In the genomic region with DNA sequence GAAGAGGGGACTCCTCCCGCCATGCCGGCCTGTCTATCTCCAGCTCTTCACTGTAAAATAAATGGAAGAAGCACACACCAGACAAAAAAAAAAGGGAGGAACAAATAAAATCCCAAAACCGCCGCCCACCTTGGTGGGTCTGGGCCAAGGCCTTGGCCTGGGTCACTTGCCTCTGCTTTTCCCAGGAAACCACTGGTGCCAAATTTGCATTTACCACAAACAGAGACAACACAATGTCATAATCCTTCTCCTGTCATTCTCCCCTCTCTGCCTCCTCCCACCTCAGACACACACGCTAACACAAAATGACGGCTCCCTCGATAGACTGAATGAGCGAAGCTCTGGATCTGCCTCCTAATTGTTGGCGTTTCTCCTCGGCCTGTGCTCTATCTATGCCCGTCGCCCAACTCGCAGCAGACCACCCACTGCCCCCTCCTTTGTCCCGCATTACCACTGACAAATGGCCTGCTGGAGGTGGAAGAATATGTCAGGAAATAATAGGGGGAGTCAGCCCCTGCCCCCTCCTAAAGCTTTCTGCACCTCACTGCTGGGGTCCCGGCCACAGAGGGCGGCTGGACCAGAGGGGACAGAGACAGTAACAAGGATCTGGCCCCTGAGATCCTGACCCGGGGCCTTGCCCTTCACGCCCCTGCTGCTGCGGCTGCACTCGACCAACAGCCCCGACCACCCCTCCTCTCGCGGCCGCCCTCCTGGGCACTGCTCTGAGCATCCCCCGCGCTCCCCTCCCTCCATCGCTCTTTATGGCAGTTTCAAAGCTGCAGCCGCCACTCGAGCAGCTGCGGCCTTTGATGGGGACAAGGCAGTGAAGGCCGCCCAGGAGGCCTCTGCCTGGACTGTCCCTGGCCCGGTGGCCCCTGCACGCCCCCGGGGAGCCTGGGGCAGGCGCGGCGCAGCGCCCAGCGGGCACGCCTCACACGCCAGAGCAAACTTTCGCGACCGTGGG, we compare ENCODE assay signal across 8 mouse cellular contexts.
DNase-seq lines count a peak whose midpoint lies in the region; ATAC-seq and TF ChIP-seq lines count a peak whose summit lies in the region.

No protein-coding gene starts in this region.

- intact Hi-C loops in left cerebral cortex, adult 2 months (cut with DNase I) = no loop called here
- intact Hi-C loops in left cerebral cortex, postnatal 36 days (cut with DNase I) = no loop called here

- no peak for TF ChIP-seq CTCF in left cerebral cortex, adult 2 months (IDR thresholded peaks at IDR 0.05)
- TF ChIP-seq CTCF in hindbrain, postnatal 0 days (IDR thresholded peaks at IDR 0.05; ENCODE audit: low read depth) = no peak

- WGBS in embryonic facial prominence, embryonic 14.5 days = 22% methylated on average over 34 of the region's 44 CpGs
- WGBS in hindbrain, postnatal 0 days = 13% methylated on average over 34 of the region's 44 CpGs
- 4% methylated on average over 41 of the region's 44 CpGs for WGBS in neural tube, embryonic 11.5 days

- H3K27ac ChIP-seq in left cerebral cortex, adult 2 months = peak overlapping the region; percentile 73
- no peak overlapping the region for H3K27ac ChIP-seq in embryonic facial prominence, embryonic 14.5 days (replicated peaks; ENCODE audit: low read depth, low read length)
- H3K27ac ChIP-seq in hindbrain, postnatal 0 days = peak overlapping the region; percentile 32; the same call in 1 of the 2 replicates
- peak overlapping the region; percentile 74 for H3K27ac ChIP-seq in neural tube, embryonic 11.5 days (ENCODE audit: low read depth, low read length)

- H3K36me3 ChIP-seq in embryonic facial prominence, embryonic 14.5 days (ENCODE audit: control insufficient read depth, insufficient read depth, low read length) = no peaks in the 10 kb centered on the region
- H3K36me3 ChIP-seq in hindbrain, postnatal 0 days (ENCODE audit: insufficient read depth, low read length) = no peaks in the 10 kb centered on the region
- no peaks in the 10 kb centered on the region for H3K36me3 ChIP-seq in neural tube, embryonic 11.5 days (ENCODE audit: control insufficient read depth, insufficient read depth, low read length)

- peak overlapping the region; percentile 55 for H3K4me2 ChIP-seq in embryonic facial prominence, embryonic 14.5 days (ENCODE audit: low read depth, low read length)
- H3K4me2 ChIP-seq in hindbrain, postnatal 0 days (ENCODE audit: low read depth, low read length) = peak overlapping the region; percentile 66
- peak overlapping the region; percentile 70 for H3K4me2 ChIP-seq in neural tube, embryonic 11.5 days (ENCODE audit: low read depth)

- no peaks in the 10 kb centered on the region for H3K9me3 ChIP-seq in embryonic facial prominence, embryonic 14.5 days (ENCODE audit: control insufficient read depth, low read length)
- H3K9me3 ChIP-seq in hindbrain, postnatal 0 days (ENCODE audit: low read length) = no peaks in the 10 kb centered on the region
- no peaks in the 10 kb centered on the region for H3K9me3 ChIP-seq in neural tube, embryonic 11.5 days (ENCODE audit: control insufficient read depth, low read length)

- no peak for DNase-seq in left cerebral cortex, adult 2 months (ENCODE audit: extremely low spot score in 1 of 2, low spot score in 2 of 2)
- DNase-seq in left cerebral cortex, postnatal 36 days (ENCODE audit: low spot score in 2 of 2) = no peak
- no peak for DNase-seq in embryonic facial prominence, embryonic 14.5 days (ENCODE audit: low spot score)
- peak; percentile 51 for DNase-seq in hindbrain, postnatal 0 days (ENCODE audit: low spot score)
- DNase-seq in neural tube, embryonic 11.5 days (ENCODE audit: low spot score) = peak; percentile 80
- no peak for DNase-seq in gastrocnemius, adult 8-10 months (ENCODE audit: low spot score in 2 of 2)
- DNase-seq in layer of hippocampus, adult 11-12 months (ENCODE audit: low spot score) = no peak
- no peak for DNase-seq in urinary bladder, adult 18-20 months (ENCODE audit: low spot score in 2 of 2)

- ATAC-seq in embryonic facial prominence, embryonic 14.5 days (ENCODE audit: low read depth) = peak; percentile 50; the same call in 1 of the 2 replicates
- ATAC-seq in hindbrain, postnatal 0 days = peak; percentile 43
- ATAC-seq in neural tube, embryonic 11.5 days (ENCODE audit: insufficient read depth, low FRiP score, low TSS enrichment) = peak; percentile 87

- peak overlapping the region; percentile 52 for H3K4me3 ChIP-seq in left cerebral cortex, adult 2 months
- H3K4me3 ChIP-seq in embryonic facial prominence, embryonic 14.5 days (ENCODE audit: low read depth, low read length) = peak overlapping the region; percentile 28
- peak overlapping the region; percentile 36 for H3K4me3 ChIP-seq in hindbrain, postnatal 0 days (ENCODE audit: low read length)
- H3K4me3 ChIP-seq in neural tube, embryonic 11.5 days (ENCODE audit: low read depth, low read length) = peak overlapping the region; percentile 30

- peaks cover 34% of the 10 kb centered on the region for H3K4me1 ChIP-seq in embryonic facial prominence, embryonic 14.5 days (ENCODE audit: control insufficient read depth, insufficient read depth, low read length)
- peaks cover 19% of the 10 kb centered on the region for H3K4me1 ChIP-seq in hindbrain, postnatal 0 days (ENCODE audit: insufficient read depth, low read length)
- peaks cover 25% of the 10 kb centered on the region for H3K4me1 ChIP-seq in neural tube, embryonic 11.5 days (ENCODE audit: control insufficient read depth, insufficient read depth, low read length)

- peaks cover 11% of the 10 kb centered on the region; the same call in 1 of the 2 replicates for H3K27me3 ChIP-seq in embryonic facial prominence, embryonic 14.5 days (replicated peaks; ENCODE audit: control insufficient read depth, insufficient read depth, low read length)
- H3K27me3 ChIP-seq in hindbrain, postnatal 0 days (ENCODE audit: insufficient read depth, low read length) = no peaks in the 10 kb centered on the region
- peaks cover 15% of the 10 kb centered on the region; the same call in 1 of the 2 replicates for H3K27me3 ChIP-seq in neural tube, embryonic 11.5 days (ENCODE audit: control insufficient read depth, insufficient read depth, low read length)

- H3K9ac ChIP-seq in embryonic facial prominence, embryonic 14.5 days (ENCODE audit: low read depth, low read length) = peak overlapping the region; percentile 47
- peak overlapping the region; percentile 56 for H3K9ac ChIP-seq in hindbrain, postnatal 0 days (replicated peaks; ENCODE audit: low read length)
- H3K9ac ChIP-seq in neural tube, embryonic 11.5 days (ENCODE audit: low read length) = peak overlapping the region; percentile 54

Comparison
In these comparisons a context has a peak if more than half of its experiments do, and no peak if none do; other contexts are left out.
1. DNase-seq: peak in hindbrain, postnatal 0 days (single experiment) and neural tube, embryonic 11.5 days (single experiment); none in left cerebral cortex, adult 2 months (0 of 2), left cerebral cortex, postnatal 36 days (0 of 2), embryonic facial prominence, embryonic 14.5 days (single experiment), gastrocnemius, adult 8-10 months (0 of 2), layer of hippocampus, adult 11-12 months (single experiment) and urinary bladder, adult 18-20 months (0 of 2).
2. Peak in every context shown above with its lines, with median percentiles within 50 percentile points of each other: H3K4me3 ChIP-seq, ATAC-seq, H3K4me2 ChIP-seq and H3K9ac ChIP-seq.